Mouse (Mus musculus): ENCODE data around the gene Pigu. TPM values are rescaled to one million over a fixed set of nuclear protein-coding genes. Genes with fewer than 3 reads are reported as not detected.

Pigu gene
- polyA plus RNA-seq, 1 experiment from 2014 or later = 50.3 TPM

- ChIA-PET CTCF (no interaction called here), POLR2A (no interaction called here)
- in situ Hi-C loops (cut with MboI; ENCODE audit: low pct_unique_long_range_greater_than_20kb) = no loop called here
- TF ChIP-seq CTCF (IDR thresholded peaks at IDR 0.05) = no peak
- no peak for DNase-seq (ENCODE audit: low read depth, low spot score)
- ATAC-seq = no peak
- H3K27me3 ChIP-seq = no peaks in the 10 kb centered on the region
These were observed 111.0 kb downstream of the Pigu start for GRCm38 (mm10) chr2:155246231-155246630.

- in situ Hi-C loops (cut with MboI; ENCODE audit: low pct_unique_long_range_greater_than_20kb) = no loop called here
These were observed 114.9 kb downstream of the Pigu start for GRCm38 (mm10) chr2:155242296-155242855.

GRCm38 (mm10) chr2:155240915-155241314 is 116.3 kb downstream of the Pigu start:
- in situ Hi-C loops (cut with MboI; ENCODE audit: low pct_unique_long_range_greater_than_20kb) = no loop called here
- no peak for DNase-seq (ENCODE audit: low read depth, low spot score)
- no peak for TF ChIP-seq CTCF (IDR thresholded peaks at IDR 0.05)
- CTCF ChIA-PET = interaction anchor here (1.1 to 1.3 kb wide), 2 partner anchors 9 to 144 kb away, joined by 3 to 4 read pairs; no protein-coding TSS in a partner anchor
- POLR2A ChIA-PET = interaction anchor here (0.6 kb wide), 1 partner anchor 89 kb away, joined by 3 read pairs; no protein-coding TSS in a partner anchor
- ATAC-seq = no peak
- H3K27me3 ChIP-seq = no peaks in the 10 kb centered on the region

More at GRCm38 (mm10) chr2:155242296-155242855, 114.9 kb downstream of the Pigu start:
- H3K27me3 ChIP-seq = no peaks in the 10 kb centered on the region
- no peak for DNase-seq (ENCODE audit: low read depth, low spot score)
- TF ChIP-seq CTCF (IDR thresholded peaks at IDR 0.05) = no peak
- POLR2A ChIA-PET = interaction anchor here (1.2 kb wide), 1 partner anchor 17 kb away, joined by 3 read pairs; no protein-coding TSS in a partner anchor
- CTCF ChIA-PET = interaction anchor here (1.3 kb wide), 1 partner anchor 22 kb away, joined by 3 read pairs; no protein-coding TSS in a partner anchor
- no peak for ATAC-seq

- ChIA-PET CTCF (interaction anchor here (0.7 kb wide), 1 partner anchor 12 kb away, joined by 3 read pairs; no protein-coding TSS in a partner anchor), POLR2A (interaction anchor here (1.4 to 2.4 kb wide), 2 partner anchors 12 to 15 kb away, joined by 4 to 7 read pairs; no protein-coding TSS in a partner anchor)
- TF ChIP-seq CTCF (IDR thresholded peaks at IDR 0.05) = no peak
- in situ Hi-C loops (cut with MboI; ENCODE audit: low pct_unique_long_range_greater_than_20kb) = no loop called here
- DNase-seq (ENCODE audit: low read depth, low spot score) (no peak), ATAC-seq (no peak)
- H3K27me3 ChIP-seq = no peaks in the 10 kb centered on the region
These were observed 120.0 kb downstream of the Pigu start for GRCm38 (mm10) chr2:155237276-155237675.

- in situ Hi-C loops (cut with MboI; ENCODE audit: low pct_unique_long_range_greater_than_20kb) = no loop called here
These were observed 120.8 kb downstream of the Pigu start, which contains the start of gene Dynlrb1 for GRCm38 (mm10) chr2:155236362-155236992. Gene Dynlrb1 (plus strand): TSS chr2:155236533.

GRCm38 (mm10) chr2:155235746-155236361 is 121.4 kb downstream of the Pigu start:
- ATAC-seq (peak; percentile 32), DNase-seq (ENCODE audit: low read depth, low spot score) (no peak)
- TF ChIP-seq CTCF (IDR thresholded peaks at IDR 0.05) = no peak
- CTCF ChIA-PET = interaction anchor here (1.2 to 1.4 kb wide), 3 partner anchors 13 to 148 kb away, joined by 3 read pairs; no protein-coding TSS in a partner anchor
- H3K27me3 ChIP-seq = no peaks in the 10 kb centered on the region
- POLR2A ChIA-PET = interaction anchor here (1.4 to 2.4 kb wide), 3 partner anchors 11 to 15 kb away, joined by 3 to 7 read pairs (median 4); no protein-coding TSS in a partner anchor
- in situ Hi-C loops (cut with MboI; ENCODE audit: low pct_unique_long_range_greater_than_20kb) = no loop called here

More at GRCm38 (mm10) chr2:155236362-155236992, 120.8 kb downstream of the Pigu start, which contains the start of gene Dynlrb1:
- ATAC-seq (peak; percentile 95), DNase-seq (ENCODE audit: low read depth, low spot score) (peak; percentile 88)
- no peaks in the 10 kb centered on the region for H3K27me3 ChIP-seq
- CTCF ChIA-PET = interaction anchor here (1.2 to 1.4 kb wide), 3 partner anchors 12 to 147 kb away, joined by 3 read pairs; no protein-coding TSS in a partner anchor
- no peak for TF ChIP-seq CTCF (IDR thresholded peaks at IDR 0.05)
- POLR2A ChIA-PET = interaction anchor here (1.4 to 2.4 kb wide), 3 partner anchors 11 to 15 kb away, joined by 3 to 7 read pairs (median 4); no protein-coding TSS in a partner anchor

Other genes with a start within 250 kb of the Pigu start
- gene Itch, start 223.9 kb downstream of the Pigu start, polyA plus RNA-seq (2021) = 51.0 TPM
- 316 TPM for gene Dynlrb1, start 120.9 kb downstream of the Pigu start, polyA plus RNA-seq (2021)
- 128 TPM for gene Map1lc3a, start 81.1 kb downstream of the Pigu start, polyA plus RNA-seq (2021)
- 140 TPM for gene Trp53inp2, start 23.6 kb upstream of the Pigu start, polyA plus RNA-seq (2021)
- 40.0 TPM for gene Ncoa6, start 116.5 kb upstream of the Pigu start, polyA plus RNA-seq (2021)
- gene Acss2, start 160.5 kb upstream of the Pigu start, polyA plus RNA-seq (2021) = 12.4 TPM
- 27.0 TPM for gene Ggt7, start 160.8 kb upstream of the Pigu start, polyA plus RNA-seq (2021)
- gene Gss, start 235.4 kb upstream of the Pigu start, polyA plus RNA-seq (2021) = 43.2 TPM

All from Patski (cell line).